Mouse (Mus musculus): ENCODE results near the gene Acsm2. TPM values are rescaled to one million over a fixed set of nuclear protein-coding genes. Genes with fewer than 3 reads are reported as not detected.

The Acsm2 gene
- total and polyA plus RNA-seq, 3 experiments, result not detected

GRCm38 (mm10) chr7:119595306-119595705, 41.2 kb downstream of the Acsm2 start:
- H3K9ac ChIP-seq (ENCODE audit: control insufficient read depth, low read depth, low read length, poor library complexity, severe bottlenecking), result no peak overlapping the region
- DNase-seq (ENCODE audit: low read depth, low spot score), result no peak
- H3K4me1 ChIP-seq (ENCODE audit: control insufficient read depth in 1 of 2, insufficient read depth in 2 of 2, low read length in 2 of 2), result no peaks in the 10 kb centered on the region
- H3K4me3 ChIP-seq (ENCODE audit: control insufficient read depth in 1 of 2, insufficient read depth in 1 of 2, low read depth in 2 of 2, low read length in 2 of 2), result no peak overlapping the region
- no peaks in the 10 kb centered on the region for H3K36me3 ChIP-seq (ENCODE audit: control insufficient read depth in 1 of 2, insufficient read depth in 2 of 2, low read length in 2 of 2)
- no peaks in the 10 kb centered on the region for H3K9me3 ChIP-seq (replicated peaks; ENCODE audit: insufficient read depth, low read length)
- no peak overlapping the region for H3K27ac ChIP-seq (ENCODE audit: control insufficient read depth, low read depth, low read length)
- TF ChIP-seq CHD1 (IDR thresholded peaks at IDR 0.05; ENCODE audit: low read depth, low read length) (no peak), ELF1 (IDR thresholded peaks at IDR 0.05; ENCODE audit: low read depth, low read length) (no peak), MYB (IDR thresholded peaks at IDR 0.05; ENCODE audit: low read depth, low read length) (no peak), JUND (IDR thresholded peaks at IDR 0.05; ENCODE audit: low read depth, low read length) (no peak), ZMIZ1 (IDR thresholded peaks at IDR 0.05; ENCODE audit: low read depth, low read length) (no peak), POLR2A (IDR thresholded peaks at IDR 0.05; ENCODE audit: control insufficient read depth in 1 of 2, insufficient read depth in 1 of 2, low read depth in 1 of 2, low read length in 2 of 2, poor library complexity in 1 of 2) (no peak), MAZ (IDR thresholded peaks at IDR 0.05; ENCODE audit: low read depth, low read length) (no peak), RAD21 (IDR thresholded peaks at IDR 0.05; ENCODE audit: low read depth, low read length) (no peak), HCFC1 (IDR thresholded peaks at IDR 0.05; ENCODE audit: low read depth, low read length) (no peak), MAFK (IDR thresholded peaks at IDR 0.05; ENCODE audit: borderline replicate concordance, low read depth, low read length) (no peak), POLR2AphosphoS2 (IDR thresholded peaks at IDR 0.05; ENCODE audit: low read length) (no peak), UBTF (IDR thresholded peaks at IDR 0.05; ENCODE audit: borderline replicate concordance, insufficient read depth, low read depth, low read length) (no peak), ZNF384 (IDR thresholded peaks at IDR 0.05; ENCODE audit: low read depth, low read length) (no peak), USF1 (IDR thresholded peaks at IDR 0.05; ENCODE audit: low read depth, low read length) (no peak), SIN3A (IDR thresholded peaks at IDR 0.05; ENCODE audit: low read length) (no peak), GABPA (IDR thresholded peaks at IDR 0.05; ENCODE audit: low read depth, low read length) (no peak), RCOR1 (IDR thresholded peaks at IDR 0.05; ENCODE audit: low read depth, low read length) (no peak), USF2 (IDR thresholded peaks at IDR 0.05; ENCODE audit: borderline replicate concordance in 1 of 2, insufficient read depth in 1 of 2, low read depth in 1 of 2, low read length in 2 of 2) (no peak)
- H3K79me2 ChIP-seq (ENCODE audit: control insufficient read depth, insufficient read depth, low read length, poor library complexity), result no peaks in the 10 kb centered on the region
- H3K27me3 ChIP-seq (ENCODE audit: control insufficient read depth in 1 of 2, insufficient read depth in 2 of 2, low read length in 2 of 2), result no peaks in the 10 kb centered on the region

GRCm38 (mm10) chr7:119596536-119596935, 42.4 kb downstream of the Acsm2 start:
- Histone ChIP-seq H3K27ac (ENCODE audit: control insufficient read depth, low read depth, low read length) (no peak overlapping the region), H3K27me3 (ENCODE audit: control insufficient read depth in 1 of 2, insufficient read depth in 2 of 2, low read length in 2 of 2) (no peaks in the 10 kb centered on the region), H3K79me2 (ENCODE audit: control insufficient read depth, insufficient read depth, low read length, poor library complexity) (no peaks in the 10 kb centered on the region), H3K36me3 (ENCODE audit: control insufficient read depth in 1 of 2, insufficient read depth in 2 of 2, low read length in 2 of 2) (no peaks in the 10 kb centered on the region), H3K9me3 (replicated peaks; ENCODE audit: insufficient read depth, low read length) (no peaks in the 10 kb centered on the region), H3K9ac (ENCODE audit: control insufficient read depth, low read depth, low read length, poor library complexity, severe bottlenecking) (no peak overlapping the region), H3K4me1 (ENCODE audit: control insufficient read depth in 1 of 2, insufficient read depth in 2 of 2, low read length in 2 of 2) (no peaks in the 10 kb centered on the region), H3K4me3 (ENCODE audit: control insufficient read depth in 1 of 2, insufficient read depth in 1 of 2, low read depth in 2 of 2, low read length in 2 of 2) (no peak overlapping the region)
- DNase-seq (ENCODE audit: low read depth, low spot score), result no peak
- TF ChIP-seq MXI1 (IDR thresholded peaks at IDR 0.05; ENCODE audit: low read depth, low read length) (no peak), TCF12 (IDR thresholded peaks at IDR 0.05; ENCODE audit: low read depth, low read length) (no peak), MYC (IDR thresholded peaks at IDR 0.05; ENCODE audit: low read depth, low read length) (no peak), SMC3 (IDR thresholded peaks at IDR 0.05; ENCODE audit: low read depth, low read length) (no peak), RAD21 (IDR thresholded peaks at IDR 0.05; ENCODE audit: low read depth, low read length) (no peak), TAL1 (IDR thresholded peaks at IDR 0.05; ENCODE audit: low read length) (no peak), NELFE (IDR thresholded peaks at IDR 0.05; ENCODE audit: low read depth, low read length) (no peak), RCOR1 (IDR thresholded peaks at IDR 0.05; ENCODE audit: low read depth, low read length) (no peak), MAX (IDR thresholded peaks at IDR 0.05; ENCODE audit: low read length) (no peak), CHD2 (IDR thresholded peaks at IDR 0.05; ENCODE audit: low read length) (no peak)

All from MEL (cell line).